Mouse (Mus musculus): ENCODE results near the gene H2-Eb1. TPM values are rescaled to one million over a fixed set of nuclear protein-coding genes. Genes with fewer than 3 reads are reported as not detected.

H2-Eb1 gene
- total and polyA plus RNA-seq, 3 experiments: not detected

GRCm38 (mm10) chr17:34331200-34331599 is 25.5 kb downstream of the H2-Eb1 start:
- H3K4me1 ChIP-seq (ENCODE audit: insufficient read depth, low read depth, low read length): no peaks in the 10 kb centered on the region
- DNase-seq (ENCODE audit: low spot score): no peak
- TF ChIP-seq GATA2 (IDR thresholded peaks at IDR 0.05; ENCODE audit: borderline replicate concordance, low read depth, low read length): no peak
- no peak for TF ChIP-seq CTCF (IDR thresholded peaks at IDR 0.05; ENCODE audit: low read depth, low read length)
- TF ChIP-seq POLR2AphosphoS5 (IDR thresholded peaks at IDR 0.05; ENCODE audit: insufficient replicate concordance, low read depth, low read length): no peak
- no peak for TF ChIP-seq TAL1 (conservative IDR thresholded peaks at IDR 0.05; ENCODE audit: low read depth, low read length)
- TF ChIP-seq GATA1 (IDR thresholded peaks at IDR 0.05; ENCODE audit: borderline replicate concordance, low read length): no peak
- H3K27me3 ChIP-seq (ENCODE audit: insufficient read depth, low read length): peaks cover 3% of the 10 kb centered on the region; the same call in 1 of the 2 replicates
- H3K4me3 ChIP-seq (ENCODE audit: low read depth, low read length): no peak overlapping the region
- no peaks in the 10 kb centered on the region for H3K36me3 ChIP-seq (replicated peaks)
- no peaks in the 10 kb centered on the region for H3K9me3 ChIP-seq (replicated peaks)
- ATAC-seq (ENCODE audit: extremely low read depth, insufficient number of reproducible peaks, low FRiP score, poor library complexity, severe bottlenecking): no peak

- H3K4me3 ChIP-seq (ENCODE audit: low read depth, low read length): no peak overlapping the region
- no peaks in the 10 kb centered on the region for H3K9me3 ChIP-seq (replicated peaks)
- ATAC-seq (ENCODE audit: extremely low read depth, insufficient number of reproducible peaks, low FRiP score, poor library complexity, severe bottlenecking) (no peak), DNase-seq (ENCODE audit: low spot score) (no peak)
- no peaks in the 10 kb centered on the region for H3K36me3 ChIP-seq (replicated peaks)
- H3K27me3 ChIP-seq (ENCODE audit: insufficient read depth, low read length): peaks cover 4% of the 10 kb centered on the region; the same call in 1 of the 2 replicates
- TF ChIP-seq GATA1 (IDR thresholded peaks at IDR 0.05; ENCODE audit: borderline replicate concordance, low read length): no peak
- no peaks in the 10 kb centered on the region for H3K4me1 ChIP-seq (ENCODE audit: insufficient read depth, low read depth, low read length)
These were observed 35.1 kb downstream of the H2-Eb1 start for GRCm38 (mm10) chr17:34340619-34341402.

- no peak for DNase-seq (ENCODE audit: low spot score)
- H3K4me1 ChIP-seq (ENCODE audit: insufficient read depth, low read depth, low read length): no peaks in the 10 kb centered on the region
- ATAC-seq (ENCODE audit: extremely low read depth, insufficient number of reproducible peaks, low FRiP score, poor library complexity, severe bottlenecking): no peak
- no peaks in the 10 kb centered on the region for H3K9me3 ChIP-seq (replicated peaks)
- H3K4me3 ChIP-seq (ENCODE audit: low read depth, low read length): no peak overlapping the region
- no peaks in the 10 kb centered on the region; the same call in 1 of the 2 replicates for H3K27me3 ChIP-seq (ENCODE audit: insufficient read depth, low read length)
- no peaks in the 10 kb centered on the region for H3K36me3 ChIP-seq (replicated peaks)
- TF ChIP-seq POLR2AphosphoS5 (IDR thresholded peaks at IDR 0.05; ENCODE audit: insufficient replicate concordance, low read depth, low read length): no peak
- TF ChIP-seq CTCF (IDR thresholded peaks at IDR 0.05; ENCODE audit: low read depth, low read length): no peak
- TF ChIP-seq GATA1 (IDR thresholded peaks at IDR 0.05; ENCODE audit: borderline replicate concordance, low read length): no peak
- TF ChIP-seq TAL1 (conservative IDR thresholded peaks at IDR 0.05; ENCODE audit: low read depth, low read length): no peak
- TF ChIP-seq GATA2 (IDR thresholded peaks at IDR 0.05; ENCODE audit: borderline replicate concordance, low read depth, low read length): no peak
These were observed 39.2 kb downstream of the H2-Eb1 start for GRCm38 (mm10) chr17:34344882-34345281.

GRCm38 (mm10) chr17:34345486-34345885 is 39.8 kb downstream of the H2-Eb1 start:
- no peaks in the 10 kb centered on the region; the same call in none of the 2 replicates for H3K27me3 ChIP-seq (ENCODE audit: insufficient read depth, low read length)
- H3K4me1 ChIP-seq (ENCODE audit: insufficient read depth, low read depth, low read length): no peaks in the 10 kb centered on the region
- no peak for DNase-seq (ENCODE audit: low spot score)
- no peak overlapping the region for H3K4me3 ChIP-seq (ENCODE audit: low read depth, low read length)
- ATAC-seq (ENCODE audit: extremely low read depth, insufficient number of reproducible peaks, low FRiP score, poor library complexity, severe bottlenecking): no peak
- no peak for TF ChIP-seq CTCF (IDR thresholded peaks at IDR 0.05; ENCODE audit: low read depth, low read length)
- TF ChIP-seq GATA2 (IDR thresholded peaks at IDR 0.05; ENCODE audit: borderline replicate concordance, low read depth, low read length): no peak
- TF ChIP-seq GATA1 (IDR thresholded peaks at IDR 0.05; ENCODE audit: borderline replicate concordance, low read length): no peak
- TF ChIP-seq POLR2AphosphoS5 (IDR thresholded peaks at IDR 0.05; ENCODE audit: insufficient replicate concordance, low read depth, low read length): no peak
- no peak for TF ChIP-seq TAL1 (conservative IDR thresholded peaks at IDR 0.05; ENCODE audit: low read depth, low read length)
- H3K36me3 ChIP-seq (replicated peaks): no peaks in the 10 kb centered on the region
- H3K9me3 ChIP-seq (replicated peaks): no peaks in the 10 kb centered on the region

GRCm38 (mm10) chr17:34346041-34346440 is 40.4 kb downstream of the H2-Eb1 start:
- no peak for TF ChIP-seq CTCF (IDR thresholded peaks at IDR 0.05; ENCODE audit: low read depth, low read length)
- no peak for TF ChIP-seq POLR2AphosphoS5 (IDR thresholded peaks at IDR 0.05; ENCODE audit: insufficient replicate concordance, low read depth, low read length)
- no peak for TF ChIP-seq GATA2 (IDR thresholded peaks at IDR 0.05; ENCODE audit: borderline replicate concordance, low read depth, low read length)
- ATAC-seq (ENCODE audit: extremely low read depth, insufficient number of reproducible peaks, low FRiP score, poor library complexity, severe bottlenecking): no peak
- Histone ChIP-seq H3K27me3 (ENCODE audit: insufficient read depth, low read length) (no peaks in the 10 kb centered on the region; the same call in none of the 2 replicates), H3K36me3 (replicated peaks) (no peaks in the 10 kb centered on the region), H3K4me3 (ENCODE audit: low read depth, low read length) (no peak overlapping the region), H3K4me1 (ENCODE audit: insufficient read depth, low read depth, low read length) (no peaks in the 10 kb centered on the region), H3K9me3 (replicated peaks) (no peaks in the 10 kb centered on the region)
- no peak for DNase-seq (ENCODE audit: low spot score)

- no peaks in the 10 kb centered on the region; the same call in none of the 2 replicates for H3K27me3 ChIP-seq (ENCODE audit: insufficient read depth, low read length)
- no peak for TF ChIP-seq TAL1 (conservative IDR thresholded peaks at IDR 0.05; ENCODE audit: low read depth, low read length)
- no peak for TF ChIP-seq GATA1 (IDR thresholded peaks at IDR 0.05; ENCODE audit: borderline replicate concordance, low read length)
- TF ChIP-seq CTCF (IDR thresholded peaks at IDR 0.05; ENCODE audit: low read depth, low read length): no peak
- TF ChIP-seq GATA2 (IDR thresholded peaks at IDR 0.05; ENCODE audit: borderline replicate concordance, low read depth, low read length): no peak
- TF ChIP-seq POLR2AphosphoS5 (IDR thresholded peaks at IDR 0.05; ENCODE audit: insufficient replicate concordance, low read depth, low read length): no peak
- DNase-seq (ENCODE audit: low spot score) (no peak), ATAC-seq (ENCODE audit: extremely low read depth, insufficient number of reproducible peaks, low FRiP score, poor library complexity, severe bottlenecking) (no peak)
- no peaks in the 10 kb centered on the region for H3K36me3 ChIP-seq (replicated peaks)
- H3K4me3 ChIP-seq (ENCODE audit: low read depth, low read length): no peak overlapping the region
- no peaks in the 10 kb centered on the region for H3K4me1 ChIP-seq (ENCODE audit: insufficient read depth, low read depth, low read length)
- no peaks in the 10 kb centered on the region for H3K9me3 ChIP-seq (replicated peaks)
These were observed 42.1 kb downstream of the H2-Eb1 start for GRCm38 (mm10) chr17:34347606-34348308.

Measured in G1E (cell line).